Mouse (Mus musculus): ENCODE measurements around the gene Cyp2g1.
A peak's percentile ranks its signal among the peaks of the same experiment; 100 is the strongest.
"Not testable (repeated sequence)": the region's sequence is repeated elsewhere in the genome, so short reads cannot be mapped to it uniquely, and the experiment has no call there.

Gene Cyp2g1

GRCm38 (mm10) chr7:26808592-26808991, at the start of gene Cyp2g1:
Cyp2g1 (plus strand) TSS chr7:26808892.
- DNase-seq (ENCODE audit: low read depth, low spot score): no peak

GRCm38 (mm10) chr7:26767084-26767483, 41.6 kb upstream of the Cyp2g1 start:
- DNase-seq (ENCODE audit: low read depth, low spot score): no peak

- DNase-seq (ENCODE audit: low read depth, low spot score): no peak
These were observed 38.7 kb upstream of the Cyp2g1 start for GRCm38 (mm10) chr7:26769881-26770470.

GRCm38 (mm10) chr7:26772866-26773586, 35.7 kb upstream of the Cyp2g1 start:
- DNase-seq (ENCODE audit: low read depth, low spot score): no peak

GRCm38 (mm10) chr7:26775866-26776265, 32.8 kb upstream of the Cyp2g1 start:
- DNase-seq (ENCODE audit: low read depth, low spot score): no peak

- no peak for DNase-seq (ENCODE audit: low read depth, low spot score)
These were observed 30.9 kb upstream of the Cyp2g1 start for GRCm38 (mm10) chr7:26777806-26778205.

GRCm38 (mm10) chr7:26778474-26778873, 30.2 kb upstream of the Cyp2g1 start:
- DNase-seq (ENCODE audit: low read depth, low spot score): no peak

GRCm38 (mm10) chr7:26779799-26780416, 28.8 kb upstream of the Cyp2g1 start:
- DNase-seq (ENCODE audit: low read depth, low spot score): no peak

- DNase-seq (ENCODE audit: low read depth, low spot score): peak; percentile 49
These were observed 28.2 kb upstream of the Cyp2g1 start for GRCm38 (mm10) chr7:26780510-26780909.

- no peak for DNase-seq (ENCODE audit: low read depth, low spot score)
These were observed 27.5 kb upstream of the Cyp2g1 start for GRCm38 (mm10) chr7:26780998-26781766.

- DNase-seq (ENCODE audit: low read depth, low spot score): no peak
These were observed 26.9 kb upstream of the Cyp2g1 start for GRCm38 (mm10) chr7:26781767-26782131.

GRCm38 (mm10) chr7:26783163-26783562, 25.5 kb upstream of the Cyp2g1 start:
- DNase-seq (ENCODE audit: low read depth, low spot score): no peak

- not testable (repeated sequence) for DNase-seq (ENCODE audit: low read depth, low spot score)
These were observed 22.7 kb upstream of the Cyp2g1 start for GRCm38 (mm10) chr7:26786013-26786412.

GRCm38 (mm10) chr7:26789984-26790383, 18.7 kb upstream of the Cyp2g1 start:
- DNase-seq (ENCODE audit: low read depth, low spot score): no peak

GRCm38 (mm10) chr7:26800104-26800503, 8.6 kb upstream of the Cyp2g1 start:
- DNase-seq (ENCODE audit: low read depth, low spot score): no peak

GRCm38 (mm10) chr7:26800996-26801395, 7.7 kb upstream of the Cyp2g1 start:
- no peak for DNase-seq (ENCODE audit: low read depth, low spot score)

GRCm38 (mm10) chr7:26831556-26832292, 23.0 kb downstream of the Cyp2g1 start:
- not testable (repeated sequence) for DNase-seq (ENCODE audit: low read depth, low spot score)

GRCm38 (mm10) chr7:26832668-26833067, 24.0 kb downstream of the Cyp2g1 start:
- DNase-seq (ENCODE audit: low read depth, low spot score): not testable (repeated sequence)

- not testable (repeated sequence) for DNase-seq (ENCODE audit: low read depth, low spot score)
These were observed 26.4 kb downstream of the Cyp2g1 start, which contains the start of gene Cyp2a5 for GRCm38 (mm10) chr7:26835059-26835458. Cyp2a5 (plus strand) TSS chr7:26835305.

- DNase-seq (ENCODE audit: low read depth, low spot score): not testable (repeated sequence)
These were observed 34.7 kb downstream of the Cyp2g1 start for GRCm38 (mm10) chr7:26843400-26843799.

GRCm38 (mm10) chr7:26850063-26850462, 41.4 kb downstream of the Cyp2g1 start:
- not testable (repeated sequence) for DNase-seq (ENCODE audit: low read depth, low spot score)

All from brain, embryonic 18.5 days (tissue).